Mouse (Mus musculus) kidney, embryonic 14.5 days (tissue): Measurements from ENCODE around the gene Pth2. TPM values are rescaled to one million over a fixed set of nuclear protein-coding genes. Genes with fewer than 3 reads are reported as not detected.

Experiments
- ATAC-seq: fragments of 200-750 bp; cut with Nextera tagmentation; 2 replicates; pipeline ENCODE4 v1.8.0; 2017; ENCODE audit warnings: moderate number of reproducible peaks, mild to moderate bottlenecking, moderate TSS enrichment, moderate library complexity; ENCODE audit not compliant: low FRiP score, low TSS enrichment
- H3K27ac ChIP-seq: fragments of 300-500 bp; sonication (generic); 2 replicates; pipeline ENCODE4 v1.5.1; 2014; ENCODE audit warnings: low read depth, mild to moderate bottlenecking, low read length, moderate library complexity, mixed read lengths
- H3K27me3 ChIP-seq: fragments of 300-500 bp; sonication (generic); 2 replicates; pipeline ENCODE4 v1.6.1; 2014; ENCODE audit warnings: mild to moderate bottlenecking, low read length; ENCODE audit not compliant: control insufficient read depth, insufficient read depth
- H3K36me3 ChIP-seq: fragments of 300-500 bp; sonication (generic); 2 replicates; pipeline ENCODE4 v1.6.1; 2014; ENCODE audit warnings: low read length, mixed read lengths; ENCODE audit not compliant: control insufficient read depth, insufficient read depth
- H3K4me1 ChIP-seq: fragments of 300-500 bp; sonication (generic); 2 replicates; pipeline ENCODE4 v1.6.1; 2014; ENCODE audit warnings: low read length, mixed read lengths; ENCODE audit not compliant: control insufficient read depth, insufficient read depth
- H3K4me2 ChIP-seq: fragments of 300-500 bp; sonication (generic); replicated peaks from 2 replicates; pipeline ENCODE4 v1.6.1; 2014; ENCODE audit warnings: low read depth, mild to moderate bottlenecking, low read length
- H3K4me3 ChIP-seq: fragments of 300-500 bp; sonication (generic); 2 replicates; pipeline ENCODE4 v1.5.1; 2014; ENCODE audit warnings: mild to moderate bottlenecking, low read length
- H3K9ac ChIP-seq: fragments of 300-500 bp; sonication (generic); 2 replicates; pipeline ENCODE4 v1.6.1; 2014; ENCODE audit warnings: low read depth, mild to moderate bottlenecking, low read length, moderate library complexity
- H3K9me3 ChIP-seq: fragments of 300-500 bp; sonication (generic); 2 replicates; pipeline ENCODE4 v1.6.1; 2016; ENCODE audit warnings: low read length; ENCODE audit not compliant: control insufficient read depth
- WGBS: fragments of 180-500 bp; shearing (Covaris S2); extraction: QIAGEN DNeasy Blood & Tissue Kit; methylation state at CpG from one replicate; pipeline ENCODE4 v1.1.7; 2014; 5-methylcytosine and 5-hydroxymethylcytosine counted together
- polyA plus RNA-seq: library from polyadenylated mRNA; unstranded; fragments of >200 nt; fragmentation: Nextera tagmentation; extraction: Ambion mirVana; gene quantifications from 2 replicates; pipeline ENCODE4 v1.2.1, GENCODE M21; 2014

Pth2 gene
- polyA plus RNA-seq, 1 experiment from 2014 or later = not detected

GRCm38 (mm10) chr7:45156206-45156605, 24.6 kb upstream of the Pth2 start:
- no peak overlapping the region for H3K27ac ChIP-seq
- no peak overlapping the region for H3K9ac ChIP-seq
- no peaks in the 10 kb centered on the region for H3K27me3 ChIP-seq
- H3K9me3 ChIP-seq = no peaks in the 10 kb centered on the region
- no peak overlapping the region for H3K4me3 ChIP-seq
- H3K4me2 ChIP-seq = no peak overlapping the region
- no peak for ATAC-seq
- peaks cover 16% of the 10 kb centered on the region; the same call in 1 of the 2 replicates for H3K36me3 ChIP-seq
- H3K4me1 ChIP-seq = peaks cover 16% of the 10 kb centered on the region; the same call in 1 of the 2 replicates
- WGBS = 96% methylated on average over 15 of the region's 15 CpGs

DNA sequence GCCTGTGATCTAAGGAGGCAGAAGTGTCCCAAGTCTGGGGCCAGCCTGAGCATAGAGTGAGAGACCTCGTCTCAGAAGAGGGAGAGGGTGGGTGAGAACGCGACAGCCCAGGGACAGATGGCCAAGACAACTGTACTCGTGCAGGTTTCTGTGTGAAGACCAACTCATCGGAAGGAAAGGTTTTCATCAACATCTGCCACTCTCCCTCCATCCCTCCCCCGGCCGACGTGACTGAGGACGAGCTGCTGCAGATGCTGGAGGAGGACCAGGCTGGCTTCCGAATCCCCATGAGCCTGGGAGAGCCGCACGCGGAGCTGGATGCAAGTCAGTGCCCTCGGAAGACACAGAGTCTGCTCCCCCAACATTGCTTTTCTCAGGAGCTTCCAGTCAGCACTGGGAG, 23.3 kb upstream of the Pth2 start:
- Histone ChIP-seq H3K27ac (no peak overlapping the region), H3K4me2 (no peak overlapping the region), H3K36me3 (peaks cover 16% of the 10 kb centered on the region; the same call in 1 of the 2 replicates), H3K4me1 (peaks cover 10% of the 10 kb centered on the region), H3K4me3 (no peak overlapping the region), H3K27me3 (peaks cover under 1% of the 10 kb centered on the region; the same call in 1 of the 2 replicates), H3K9me3 (no peaks in the 10 kb centered on the region), H3K9ac (no peak overlapping the region)
- no peak for ATAC-seq
- WGBS = 88% methylated on average over 14 of the region's 14 CpGs

DNA sequence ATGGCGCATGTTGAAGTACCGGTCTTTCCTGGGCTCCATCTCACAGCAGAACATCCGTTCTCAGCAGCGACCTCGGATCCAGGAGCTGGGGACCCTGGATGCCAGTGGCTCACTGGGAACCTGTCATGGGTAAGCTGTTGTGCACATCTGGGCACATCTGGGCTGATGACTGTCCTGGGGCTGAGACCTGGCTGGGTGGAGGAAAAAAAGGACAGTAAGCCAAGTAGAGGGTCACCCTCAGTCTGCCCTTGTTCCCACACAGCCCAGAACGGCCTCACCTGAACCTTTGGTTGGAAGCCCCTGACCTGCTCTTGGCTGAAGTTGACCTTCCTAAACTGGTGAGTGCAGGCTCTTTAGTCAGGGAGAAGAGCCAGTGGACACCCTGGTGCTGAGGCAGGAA, 21.8 kb upstream of the Pth2 start:
- ATAC-seq = no peak
- Histone ChIP-seq H3K27me3 (peaks cover 16% of the 10 kb centered on the region), H3K4me1 (peaks cover 10% of the 10 kb centered on the region), H3K4me3 (no peak overlapping the region), H3K4me2 (no peak overlapping the region), H3K9ac (no peak overlapping the region), H3K27ac (no peak overlapping the region), H3K36me3 (peaks cover 16% of the 10 kb centered on the region; the same call in 1 of the 2 replicates), H3K9me3 (no peaks in the 10 kb centered on the region)
- 95% methylated on average over 6 of the region's 6 CpGs for WGBS

- Histone ChIP-seq H3K4me3 (no peak overlapping the region), H3K4me2 (no peak overlapping the region), H3K36me3 (peaks cover 16% of the 10 kb centered on the region; the same call in 1 of the 2 replicates), H3K27me3 (peaks cover 29% of the 10 kb centered on the region), H3K4me1 (peaks cover 7% of the 10 kb centered on the region), H3K9me3 (no peaks in the 10 kb centered on the region), H3K27ac (no peak overlapping the region), H3K9ac (no peak overlapping the region)
- ATAC-seq = no peak
- WGBS = 87% methylated on average over 6 of the region's 6 CpGs
Observed at GRCm38 (mm10) chr7:45160316-45160800, 20.4 kb upstream of the Pth2 start.

GRCm38 (mm10) chr7:45160866-45161265, 19.9 kb upstream of the Pth2 start:
- H3K4me1 ChIP-seq = peaks cover 4% of the 10 kb centered on the region
- H3K36me3 ChIP-seq = peaks cover 16% of the 10 kb centered on the region; the same call in 1 of the 2 replicates
- H3K27me3 ChIP-seq = peaks cover 34% of the 10 kb centered on the region
- H3K27ac ChIP-seq = no peak overlapping the region
- ATAC-seq = no peak
- H3K4me2 ChIP-seq = no peak overlapping the region
- H3K9me3 ChIP-seq = no peaks in the 10 kb centered on the region
- no peak overlapping the region for H3K9ac ChIP-seq
- 92% methylated on average over 3 of the region's 3 CpGs for WGBS
- no peak overlapping the region for H3K4me3 ChIP-seq

GRCm38 (mm10) chr7:45161612-45162473, 19.0 kb upstream of the Pth2 start:
- Histone ChIP-seq H3K4me1 (peaks cover 4% of the 10 kb centered on the region), H3K4me2 (peak overlapping the region; percentile 75)
- ATAC-seq = peak; percentile 92

GRCm38 (mm10) chr7:45162551-45162950, 18.2 kb upstream of the Pth2 start:
- peaks cover 50% of the 10 kb centered on the region for H3K27me3 ChIP-seq
- H3K4me3 ChIP-seq = peak overlapping the region; percentile 34
- 27% methylated on average over 6 of the region's 6 CpGs for WGBS
- no peaks in the 10 kb centered on the region for H3K9me3 ChIP-seq
- ATAC-seq = no peak; the same call in 1 of the 2 replicates
- peaks cover 13% of the 10 kb centered on the region; the same call in 1 of the 2 replicates for H3K36me3 ChIP-seq
- no peak overlapping the region for H3K9ac ChIP-seq
- no peak overlapping the region for H3K27ac ChIP-seq
- peak overlapping the region; percentile 75 for H3K4me2 ChIP-seq
- peaks cover 4% of the 10 kb centered on the region for H3K4me1 ChIP-seq

More at GRCm38 (mm10) chr7:45161612-45162473, 19.0 kb upstream of the Pth2 start:
- Histone ChIP-seq H3K27me3 (peaks cover 44% of the 10 kb centered on the region), H3K4me3 (peak overlapping the region; percentile 34), H3K36me3 (peaks cover 16% of the 10 kb centered on the region; the same call in 1 of the 2 replicates), H3K9me3 (no peaks in the 10 kb centered on the region), H3K27ac (no peak overlapping the region), H3K9ac (peak overlapping the region; percentile 5; the same call in 1 of the 2 replicates)
- 4% methylated on average over 35 of the region's 35 CpGs for WGBS

DNA sequence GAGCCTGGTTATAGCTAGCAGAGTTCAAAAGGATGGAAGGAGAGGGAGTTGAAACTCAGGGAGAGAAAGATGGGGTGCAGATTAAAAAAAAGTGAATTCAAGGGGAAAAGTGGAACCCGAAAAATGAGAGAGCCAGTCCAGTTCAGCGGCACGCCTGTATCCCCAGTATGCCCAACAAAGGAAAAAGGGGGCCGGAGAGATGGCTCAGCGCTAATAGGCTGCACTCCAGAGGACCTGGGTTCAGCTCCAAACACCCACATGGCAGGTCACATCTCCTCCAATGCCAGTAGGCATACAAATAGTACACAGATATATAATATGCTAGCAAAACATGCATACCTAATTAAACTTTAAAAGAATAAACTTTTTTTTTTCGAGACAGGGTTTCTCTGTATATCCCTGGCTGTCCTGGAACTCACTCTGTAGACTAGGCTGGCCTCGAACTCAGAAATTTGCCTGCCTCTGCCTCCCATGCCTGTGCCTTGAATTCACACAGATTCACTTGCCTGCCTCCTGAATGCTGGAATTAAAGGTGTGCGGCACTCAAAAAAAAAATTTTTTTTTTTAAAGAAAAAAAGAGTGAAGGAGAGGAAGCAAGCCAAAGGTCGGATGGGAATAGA, 17.7 kb upstream of the Pth2 start:
- Histone ChIP-seq H3K9ac (no peak overlapping the region), H3K4me2 (no peak overlapping the region), H3K9me3 (no peaks in the 10 kb centered on the region), H3K36me3 (peaks cover 13% of the 10 kb centered on the region; the same call in 1 of the 2 replicates), H3K27ac (no peak overlapping the region), H3K4me1 (peaks cover 4% of the 10 kb centered on the region), H3K4me3 (0 out of 2 replicates have a peak overlapping the region, but pooled peaks have one; percentile 44), H3K27me3 (peaks cover 56% of the 10 kb centered on the region)
- WGBS = 75% methylated on average over 9 of the region's 9 CpGs
- ATAC-seq = no peak
